Mouse (Mus musculus): ENCODE data around the gene Col9a3. TPM values are rescaled to one million over a fixed set of nuclear protein-coding genes. Genes with fewer than 3 reads are reported as not detected.

Gene Col9a3
- polyA plus RNA-seq, 1 experiment from 2014 or later: 449 TPM

GRCm38 (mm10) chr2:180581002-180581401, 16.6 kb upstream of the Col9a3 start, which contains the start of gene Mrgbp:
Mrgbp (plus strand) TSS chr2:180581304.
- Histone ChIP-seq H3K4me3 (no peak within 1 kb of the TSS), H3K9ac (peak within 1 kb of the TSS; percentile 48; the same call in 1 of the 2 replicates), H3K27me3 (peaks cover 3% of the 10 kb centered on the region), H3K9me3 (no peaks in the 10 kb centered on the region), H3K36me3 (peaks cover 15% of the 10 kb centered on the region), H3K4me1 (peaks cover 23% of the 10 kb centered on the region), H3K27ac (no peak within 1 kb of the TSS), H3K4me2 (replicated peaks) (peak within 1 kb of the TSS; percentile 88; the same call in 1 of the 2 replicates)
- no peak for ATAC-seq (ENCODE audit: low FRiP score, low read depth)
- 78% methylated on average over 3 of the region's 3 CpGs for WGBS

GRCm38 (mm10) chr2:180582481-180583153, 15.0 kb upstream of the Col9a3 start:
- peaks cover 28% of the 10 kb centered on the region for H3K36me3 ChIP-seq
- WGBS: 0% methylated on average over 57 of the region's 57 CpGs

GRCm38 (mm10) chr2:180583154-180583507, 14.5 kb upstream of the Col9a3 start:
- H3K4me2 ChIP-seq (replicated peaks): peak overlapping the region; percentile 88
- peaks cover 3% of the 10 kb centered on the region; the same call in 1 of the 2 replicates for H3K27me3 ChIP-seq
- ATAC-seq (ENCODE audit: low FRiP score, low read depth): peak; percentile 11
- H3K4me3 ChIP-seq: peak overlapping the region; percentile 86
- H3K9me3 ChIP-seq: no peaks in the 10 kb centered on the region
- H3K36me3 ChIP-seq: peaks cover 28% of the 10 kb centered on the region
- 20% methylated on average over 7 of the region's 7 CpGs for WGBS
- H3K9ac ChIP-seq: peak overlapping the region; percentile 95
- H3K4me1 ChIP-seq: peaks cover 23% of the 10 kb centered on the region
- H3K27ac ChIP-seq: no peak overlapping the region

More at GRCm38 (mm10) chr2:180582481-180583153, 15.0 kb upstream of the Col9a3 start:
- H3K4me2 ChIP-seq (replicated peaks): peak overlapping the region; percentile 88
- H3K9me3 ChIP-seq: no peaks in the 10 kb centered on the region
- peaks cover 3% of the 10 kb centered on the region; the same call in 1 of the 2 replicates for H3K27me3 ChIP-seq
- ATAC-seq (ENCODE audit: low FRiP score, low read depth): peak; percentile 84
- H3K27ac ChIP-seq: no peak overlapping the region; the same call in 1 of the 2 replicates
- peak overlapping the region; percentile 95 for H3K9ac ChIP-seq
- H3K4me3 ChIP-seq: peak overlapping the region; percentile 86
- H3K4me1 ChIP-seq: peaks cover 23% of the 10 kb centered on the region

- H3K4me2 ChIP-seq (replicated peaks): peak overlapping the region; percentile 90
- H3K9me3 ChIP-seq: no peaks in the 10 kb centered on the region
- H3K36me3 ChIP-seq: peaks cover 57% of the 10 kb centered on the region
- H3K4me3 ChIP-seq: peak overlapping the region; percentile 94
- peak overlapping the region; percentile 88 for H3K27ac ChIP-seq
- 49% methylated on average over 6 of the region's 6 CpGs for WGBS
- H3K9ac ChIP-seq: peak overlapping the region; percentile 93
- no peak for ATAC-seq (ENCODE audit: low FRiP score, low read depth)
- H3K27me3 ChIP-seq: no peaks in the 10 kb centered on the region
- H3K4me1 ChIP-seq: peaks cover 22% of the 10 kb centered on the region
Measured at GRCm38 (mm10) chr2:180588736-180589122, 8.9 kb upstream of the Col9a3 start.

- Histone ChIP-seq H3K4me1 (peaks cover 17% of the 10 kb centered on the region), H3K27ac (peak within 1 kb of the TSS; percentile 88), H3K4me3 (peak within 1 kb of the TSS; percentile 94), H3K9ac (peak within 1 kb of the TSS; percentile 93), H3K4me2 (replicated peaks) (peak within 1 kb of the TSS; percentile 90), H3K9me3 (no peaks in the 10 kb centered on the region), H3K27me3 (no peaks in the 10 kb centered on the region), H3K36me3 (peaks cover 62% of the 10 kb centered on the region)
- peak; percentile 92 for ATAC-seq (ENCODE audit: low FRiP score, low read depth)
- WGBS: under 1% methylated on average over 49 of the region's 67 CpGs
Measured at GRCm38 (mm10) chr2:180589123-180589831, 8.3 kb upstream of the Col9a3 start, which contains the start of gene Ogfr. Ogfr (plus strand) TSS chr2:180589245.

GRCm38 (mm10) chr2:180598157-180598705, 641 bp downstream of the Col9a3 start:
- peak overlapping the region; percentile 89 for H3K27ac ChIP-seq
- H3K4me1 ChIP-seq: peaks cover 45% of the 10 kb centered on the region
- 1% methylated on average over 40 of the region's 41 CpGs for WGBS
- H3K36me3 ChIP-seq: peaks cover 31% of the 10 kb centered on the region
- peak overlapping the region; percentile 75 for H3K9ac ChIP-seq
- H3K9me3 ChIP-seq: no peaks in the 10 kb centered on the region
- peak overlapping the region; percentile 71 for H3K4me2 ChIP-seq (replicated peaks)
- peaks cover 33% of the 10 kb centered on the region for H3K27me3 ChIP-seq
- H3K4me3 ChIP-seq: peak overlapping the region; percentile 53
- ATAC-seq (ENCODE audit: low FRiP score, low read depth): peak; percentile 72

- Histone ChIP-seq H3K9ac (peak overlapping the region; percentile 75), H3K9me3 (no peaks in the 10 kb centered on the region), H3K4me3 (peak overlapping the region; percentile 53), H3K36me3 (peaks cover 10% of the 10 kb centered on the region), H3K4me1 (peaks cover 69% of the 10 kb centered on the region), H3K4me2 (replicated peaks) (peak overlapping the region; percentile 71), H3K27ac (peak overlapping the region; percentile 89), H3K27me3 (peaks cover 33% of the 10 kb centered on the region)
- no peak for ATAC-seq (ENCODE audit: low FRiP score, low read depth)
- whole genome bisulfite sequencing: 27% methylated on average over 9 of the region's 9 CpGs
Measured at GRCm38 (mm10) chr2:180600569-180601021, 3.0 kb downstream of the Col9a3 start.

- peaks cover 2% of the 10 kb centered on the region; the same call in 1 of the 2 replicates for H3K27me3 ChIP-seq
- peak; percentile 62 for ATAC-seq (ENCODE audit: low FRiP score, low read depth)
- 0 out of 2 replicates have a peak overlapping the region, but pooled peaks have one; percentile 8 for H3K4me3 ChIP-seq
- WGBS: 37% methylated on average over 6 of the region's 6 CpGs
- H3K36me3 ChIP-seq: peaks cover 22% of the 10 kb centered on the region
- H3K27ac ChIP-seq: peak overlapping the region; percentile 87
- H3K9me3 ChIP-seq: no peaks in the 10 kb centered on the region
- peak overlapping the region; percentile 56 for H3K4me2 ChIP-seq (replicated peaks)
- peaks cover 49% of the 10 kb centered on the region for H3K4me1 ChIP-seq
- H3K9ac ChIP-seq: no peak overlapping the region
Measured at GRCm38 (mm10) chr2:180604781-180605180, 7.2 kb downstream of the Col9a3 start.

GRCm38 (mm10) chr2:180610283-180610682, 12.7 kb downstream of the Col9a3 start:
- peak overlapping the region; percentile 87 for H3K27ac ChIP-seq
- H3K4me1 ChIP-seq: peaks cover 19% of the 10 kb centered on the region
- 81% methylated on average over 4 of the region's 4 CpGs for WGBS
- H3K4me2 ChIP-seq (replicated peaks): no peak overlapping the region
- ATAC-seq (ENCODE audit: low FRiP score, low read depth): no peak
- no peaks in the 10 kb centered on the region for H3K27me3 ChIP-seq
- H3K9ac ChIP-seq: no peak overlapping the region
- peaks cover 25% of the 10 kb centered on the region for H3K36me3 ChIP-seq
- no peak overlapping the region for H3K4me3 ChIP-seq
- no peaks in the 10 kb centered on the region for H3K9me3 ChIP-seq

GRCm38 (mm10) chr2:180611882-180612281, 14.3 kb downstream of the Col9a3 start:
- WGBS: 53% methylated on average over 2 of the region's 2 CpGs
- peak overlapping the region; percentile 87; the same call in 1 of the 2 replicates for H3K27ac ChIP-seq
- ATAC-seq (ENCODE audit: low FRiP score, low read depth): peak; percentile 57

GRCm38 (mm10) chr2:180641576-180642554, 44.3 kb downstream of the Col9a3 start:
- Histone ChIP-seq H3K4me3 (peak overlapping the region; percentile 47), H3K36me3 (no peaks in the 10 kb centered on the region), H3K27ac (no peak overlapping the region), H3K4me1 (0 out of 2 replicates have a peak, but pooled peaks cover 3% of the 10 kb centered on the region), H3K27me3 (peaks cover 74% of the 10 kb centered on the region), H3K9ac (peak overlapping the region; percentile 31; the same call in 1 of the 2 replicates), H3K9me3 (peaks cover 20% of the 10 kb centered on the region), H3K4me2 (replicated peaks) (peak overlapping the region; percentile 61)
- peak; percentile 59; the same call in 1 of the 2 replicates for ATAC-seq (ENCODE audit: low FRiP score, low read depth)
- WGBS: 3% methylated on average over 108 of the region's 112 CpGs

More at GRCm38 (mm10) chr2:180611882-180612281, 14.3 kb downstream of the Col9a3 start:
- H3K4me3 ChIP-seq: no peak overlapping the region
- peaks cover 14% of the 10 kb centered on the region; the same call in 1 of the 2 replicates for H3K4me1 ChIP-seq
- H3K9ac ChIP-seq: no peak overlapping the region
- H3K36me3 ChIP-seq: peaks cover 35% of the 10 kb centered on the region
- no peaks in the 10 kb centered on the region for H3K27me3 ChIP-seq
- no peaks in the 10 kb centered on the region for H3K9me3 ChIP-seq
- no peak overlapping the region for H3K4me2 ChIP-seq (replicated peaks)
